Mouse (Mus musculus): ENCODE measurements around the gene Lyg2.

GRCm38 (mm10) chr1:37883411-37883810, 32.9 kb downstream of the Lyg2 start:
- TF ChIP-seq POLR2A (IDR thresholded peaks at IDR 0.05; ENCODE audit: borderline replicate concordance, extremely low read depth, insufficient read depth, insufficient read length, poor library complexity, severe bottlenecking): no peak
- no peak for TF ChIP-seq CTCF (IDR thresholded peaks at IDR 0.05; ENCODE audit: borderline replicate concordance, extremely low read depth, insufficient read depth, insufficient read length)

All from brain, embryonic 14.5 days (tissue).